Mouse (Mus musculus): Measurements from ENCODE around the gene Sec61b. TPM values are rescaled to one million over a fixed set of nuclear protein-coding genes. Genes with fewer than 3 reads are reported as not detected.

The Sec61b gene
- total RNA-seq, 4 experiments from 2014 or later = 45.6 to 56.3 (median 49.7) TPM

DNA sequence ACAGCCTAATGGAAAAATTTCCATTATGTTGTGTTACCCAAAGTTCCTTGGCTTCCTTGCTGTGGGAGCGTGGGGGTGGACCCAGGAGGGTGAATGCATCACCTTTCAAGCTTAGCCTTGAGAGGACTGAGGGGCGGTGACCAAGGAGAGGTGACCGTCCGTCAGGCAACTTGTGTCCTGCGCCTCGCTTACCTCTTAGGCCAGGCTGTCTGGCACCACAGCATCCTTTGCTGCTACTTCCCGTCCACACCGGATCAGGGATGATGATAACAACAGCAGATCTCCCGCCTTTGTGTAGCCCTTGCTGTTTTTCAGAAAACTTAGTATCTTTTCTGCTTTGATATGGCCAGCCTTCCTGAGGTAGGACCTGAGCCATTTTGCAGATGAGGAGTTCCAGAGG, 6.1 kb downstream of the Sec61b start:
- no peak for DNase-seq (ENCODE audit: low spot score in 2 of 2)

DNA sequence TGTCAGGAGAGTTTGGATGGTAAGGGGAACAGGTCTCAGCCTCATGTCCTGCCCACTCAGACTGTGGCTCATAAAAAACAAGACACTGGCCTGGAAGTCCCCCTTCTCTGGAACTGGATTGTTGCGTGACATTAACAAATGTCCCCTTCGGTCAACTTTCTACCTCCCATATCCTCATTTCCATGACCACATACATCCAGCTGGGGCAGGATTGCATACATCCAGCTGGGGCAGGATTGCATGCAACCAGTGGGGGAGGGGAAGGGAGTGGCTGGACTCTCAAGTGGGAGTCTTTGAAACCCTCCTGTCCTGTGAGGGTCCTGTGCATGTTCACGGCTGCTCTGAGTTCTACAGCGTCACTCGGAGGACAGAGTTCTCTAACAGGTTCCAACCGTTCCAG, 16.8 kb downstream of the Sec61b start:
- no peak for DNase-seq (ENCODE audit: low spot score in 2 of 2)

DNA sequence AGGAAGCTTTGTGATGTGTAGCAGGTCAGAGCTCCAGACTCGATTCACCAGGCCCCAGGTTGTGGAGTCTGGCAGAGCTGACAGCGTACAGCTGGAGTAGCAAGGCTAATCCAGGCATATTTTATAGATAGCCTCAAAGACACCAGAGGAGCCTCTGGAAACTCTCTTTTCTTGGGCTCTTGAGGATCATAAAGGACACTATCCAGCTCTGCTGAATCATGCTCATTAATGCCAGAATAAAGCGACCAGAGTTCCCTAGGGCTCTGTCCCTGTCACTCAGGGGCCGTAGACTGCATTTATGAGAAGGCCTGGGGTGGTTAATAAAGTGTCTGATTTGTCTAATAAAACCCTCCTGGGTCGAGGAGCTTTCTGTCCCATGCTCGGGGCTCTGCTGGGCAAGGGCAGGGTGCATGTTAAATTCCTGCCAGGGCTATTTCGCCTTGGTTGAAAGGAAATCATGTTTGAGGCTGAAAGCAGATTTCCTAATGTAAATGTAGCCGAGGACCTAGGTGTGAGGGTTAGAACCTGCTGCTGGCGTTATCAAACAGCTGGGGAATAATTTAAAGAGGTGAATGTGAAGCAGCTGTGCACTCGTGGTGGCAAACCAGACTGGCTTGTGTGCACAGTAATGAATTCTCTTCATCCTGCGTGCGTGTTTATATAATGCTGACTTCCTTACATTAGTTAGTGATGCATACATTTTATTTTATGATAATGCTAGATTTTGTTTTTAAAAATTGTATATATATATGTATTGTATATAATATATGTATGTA, 18.0 kb downstream of the Sec61b start:
- no peak for DNase-seq (ENCODE audit: low spot score in 2 of 2)

DNA sequence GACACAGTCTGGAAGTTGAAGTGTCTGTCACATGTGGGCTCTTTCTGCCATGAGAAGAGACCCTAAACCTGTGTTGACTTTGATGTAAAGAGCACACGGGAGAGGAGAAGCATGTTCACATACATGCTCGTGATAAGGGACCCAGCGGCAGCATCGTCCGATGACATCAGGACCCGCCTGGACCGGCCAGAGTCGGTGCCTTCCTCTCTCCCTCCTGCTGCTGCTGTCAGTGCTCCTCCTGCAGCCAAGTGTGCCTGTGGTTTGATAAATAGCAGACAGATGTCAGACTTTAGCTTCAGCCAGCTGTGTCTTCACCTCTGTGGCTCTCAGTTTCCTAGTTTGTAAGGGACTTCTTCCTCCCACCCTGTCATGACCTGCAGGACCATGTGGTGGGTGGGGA, 19.0 kb downstream of the Sec61b start:
- no peak for DNase-seq (ENCODE audit: low spot score in 2 of 2)

DNA sequence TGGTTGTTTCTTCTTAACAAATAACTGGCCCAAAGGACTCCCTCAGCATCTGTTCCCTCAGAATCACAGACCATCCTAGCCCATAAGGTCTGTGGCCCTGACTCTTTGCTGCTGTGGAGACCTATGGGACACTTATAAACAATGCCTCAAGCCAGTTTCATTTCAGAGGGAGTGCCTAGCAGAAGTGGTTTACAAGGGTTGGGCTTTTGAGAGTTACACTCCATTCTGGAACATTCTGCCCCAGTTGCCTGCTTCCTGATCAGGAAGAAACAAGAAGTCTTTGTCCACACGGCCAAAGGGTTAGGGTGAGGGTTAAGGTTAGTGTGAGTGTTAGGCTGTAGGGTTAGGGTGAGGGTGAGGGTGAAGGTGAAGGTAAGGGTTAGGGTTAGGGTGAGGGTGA, 19.7 kb downstream of the Sec61b start:
- DNase-seq (ENCODE audit: low spot score in 2 of 2) = no peak

DNA sequence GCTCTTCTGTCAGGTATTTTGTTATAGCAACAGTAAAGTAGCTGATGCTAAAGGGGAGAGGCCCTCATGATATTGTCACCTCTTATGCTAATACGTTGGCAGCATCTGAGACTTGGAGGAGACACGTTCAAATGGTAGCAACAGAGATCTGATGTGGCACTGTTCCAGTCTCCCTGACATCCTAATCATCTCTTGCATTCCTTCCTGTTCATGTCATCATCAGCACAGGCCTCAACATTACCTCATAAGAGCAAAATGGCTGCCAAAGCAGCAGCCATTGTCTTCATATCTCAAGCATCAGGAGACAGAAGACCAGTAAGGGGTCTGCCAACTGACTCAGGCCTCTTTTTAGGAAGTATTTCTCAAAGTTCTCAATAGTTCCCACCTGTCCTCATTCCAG, 20.2 kb downstream of the Sec61b start:
- no peak for DNase-seq (ENCODE audit: low spot score in 2 of 2)

DNA sequence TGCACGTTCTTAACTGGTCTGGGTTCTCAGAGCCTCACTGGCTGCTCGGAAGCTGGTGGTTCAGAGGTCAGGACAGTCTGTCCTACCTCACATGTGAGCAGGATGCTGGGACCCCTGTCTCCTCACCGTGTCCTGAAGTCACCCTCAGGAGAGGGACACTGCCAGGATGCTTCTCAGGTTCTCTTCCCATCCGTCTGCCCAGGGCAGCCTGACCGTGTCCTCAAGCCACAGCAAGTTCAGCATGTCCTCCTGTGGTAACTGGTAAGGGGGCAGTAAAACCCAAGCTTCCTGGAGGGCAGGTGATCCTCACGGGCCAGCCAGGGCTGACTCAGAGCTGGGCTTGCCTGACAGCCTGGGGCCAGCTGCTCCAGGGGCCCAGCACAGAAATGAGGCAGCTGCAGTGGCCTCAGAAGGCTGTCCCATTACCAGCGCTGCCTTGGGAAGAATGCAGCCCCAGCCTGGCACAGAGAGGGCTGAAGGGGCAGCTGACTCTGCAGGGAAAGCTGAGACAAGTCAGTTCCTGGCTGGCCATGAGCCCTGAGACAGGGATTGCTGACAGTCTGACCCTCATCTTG, 23.4 kb downstream of the Sec61b start:
- no peak for DNase-seq (ENCODE audit: low spot score in 2 of 2)

DNA sequence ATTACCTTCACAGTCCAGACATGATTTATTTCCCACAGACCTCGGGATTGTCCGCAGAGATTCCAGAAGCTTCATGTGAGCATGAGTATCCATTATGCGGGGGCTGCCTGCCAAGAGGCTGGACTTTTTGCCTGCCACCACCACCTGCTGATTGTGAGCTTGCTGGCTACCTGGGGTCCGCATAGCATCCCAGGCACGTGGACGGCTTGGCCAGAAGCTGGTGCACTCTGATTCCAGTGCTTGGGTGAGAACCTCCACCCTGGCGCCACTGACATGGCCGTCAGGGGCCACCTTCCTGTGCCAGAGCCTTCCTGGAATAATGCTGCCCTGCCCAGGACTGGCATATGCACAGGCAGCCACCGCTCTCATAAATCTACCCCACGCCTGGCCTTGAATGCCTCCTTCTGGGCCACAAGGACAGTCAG, 24.7 kb downstream of the Sec61b start:
- DNase-seq (ENCODE audit: low spot score in 2 of 2) = no peak

DNA sequence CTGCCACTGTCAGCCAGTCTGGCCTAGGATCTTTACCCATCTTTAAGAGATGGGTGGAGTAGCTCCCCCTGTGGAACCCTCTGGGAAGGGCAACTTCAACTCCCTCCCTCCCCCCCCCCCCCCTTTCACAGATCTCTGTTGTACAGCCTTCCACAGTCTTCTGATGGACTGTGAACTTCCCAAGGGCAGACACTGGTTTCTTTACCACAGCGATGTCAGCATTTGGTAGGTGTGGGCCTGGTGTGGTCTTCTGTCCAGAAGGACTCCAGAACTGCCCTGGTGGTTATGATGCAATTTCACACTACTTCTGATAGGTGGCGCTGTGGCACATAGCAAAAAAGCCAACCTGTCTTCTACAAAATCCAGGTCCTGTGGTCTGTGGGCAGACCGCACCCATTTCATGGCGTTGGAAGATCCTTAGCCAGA, 28.1 kb downstream of the Sec61b start:
- DNase-seq (ENCODE audit: low spot score in 2 of 2) = peak; percentile 17 to 41

DNA sequence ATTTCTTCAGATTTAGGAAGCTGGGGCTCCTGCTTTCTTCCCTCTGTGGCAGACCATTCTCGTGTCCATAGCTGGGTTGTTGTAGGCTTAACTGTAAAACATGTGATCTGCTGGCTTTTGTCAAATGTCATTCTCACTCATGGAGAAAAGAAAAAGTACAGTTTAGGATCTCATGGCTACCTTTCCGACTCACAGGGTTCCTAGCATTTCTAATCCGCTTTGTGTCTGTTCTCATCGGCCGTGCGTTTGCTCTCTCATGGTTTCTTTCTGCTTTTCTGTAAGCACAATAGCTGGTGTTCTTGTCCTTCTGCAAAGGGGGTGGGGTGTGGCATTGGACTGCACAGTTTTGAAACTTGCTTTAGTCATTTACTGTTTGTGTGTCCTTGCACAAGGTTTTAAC, 28.6 kb downstream of the Sec61b start:
- no peak for DNase-seq (ENCODE audit: low spot score in 2 of 2)

DNA sequence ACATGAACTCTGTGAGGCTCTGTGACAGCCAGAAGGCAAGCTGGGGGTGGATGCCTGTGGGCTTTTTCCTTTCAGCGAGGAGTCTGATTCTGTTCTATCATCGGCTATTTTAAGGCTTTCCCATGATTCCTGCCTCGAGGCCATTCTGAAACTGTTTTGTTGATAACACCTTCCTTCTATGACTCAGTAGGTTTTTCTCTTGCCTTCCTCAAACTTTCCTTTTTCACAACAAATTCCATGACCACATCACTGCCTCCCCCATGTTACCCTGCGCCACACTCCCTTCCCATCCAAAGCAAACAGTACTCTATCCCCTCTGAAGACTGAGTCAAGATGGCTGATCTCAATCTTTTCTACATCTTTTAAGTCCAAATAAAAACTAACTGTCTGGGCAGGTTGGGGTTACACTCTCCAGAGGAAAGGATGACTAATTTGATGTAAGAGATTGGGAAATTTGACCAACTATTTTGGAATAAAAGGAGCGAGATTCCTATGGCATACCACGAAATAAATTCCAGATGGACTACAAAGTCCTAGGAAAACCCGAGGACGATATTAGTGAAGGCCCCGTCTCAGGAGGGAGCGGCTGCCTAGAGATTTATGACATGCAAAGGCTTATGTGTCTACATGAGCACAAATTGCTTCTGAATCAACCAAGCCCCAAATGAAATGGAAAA, 30.5 kb downstream of the Sec61b start:
- no peak for DNase-seq (ENCODE audit: low spot score in 2 of 2)

DNA sequence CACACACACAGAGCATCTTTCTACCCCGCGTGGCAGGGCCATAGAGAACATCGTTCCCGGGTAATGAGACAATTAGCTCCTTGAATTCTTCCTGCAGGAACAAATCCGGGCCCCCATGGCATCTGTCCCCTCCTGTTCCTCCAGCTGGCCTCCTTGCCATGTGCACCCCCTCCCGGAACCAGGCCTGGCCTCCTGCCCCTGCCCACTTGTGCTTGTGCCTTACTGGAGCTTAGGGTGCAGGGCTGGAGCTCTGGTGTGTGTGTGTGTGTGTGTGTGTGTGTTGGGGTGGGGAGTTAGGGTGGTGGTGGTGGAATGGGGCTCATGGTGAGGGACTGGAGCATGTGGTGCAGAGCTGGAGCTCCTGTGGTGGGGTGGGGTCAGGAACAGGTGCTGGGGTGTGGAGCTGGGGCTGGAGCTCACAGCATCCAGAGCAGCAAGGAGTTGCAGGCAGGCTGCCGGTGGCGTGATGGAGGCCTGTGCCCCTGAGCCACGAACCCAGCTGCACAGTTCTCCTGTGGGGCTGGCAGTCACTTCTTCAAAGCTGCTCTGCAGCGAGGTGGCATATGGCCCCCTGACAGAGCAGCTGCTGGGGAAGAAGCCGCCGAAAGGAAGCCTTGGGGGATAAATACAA, 44.2 kb downstream of the Sec61b start:
- DNase-seq (ENCODE audit: low spot score in 2 of 2) = peak; percentile 57 to 59

DNA sequence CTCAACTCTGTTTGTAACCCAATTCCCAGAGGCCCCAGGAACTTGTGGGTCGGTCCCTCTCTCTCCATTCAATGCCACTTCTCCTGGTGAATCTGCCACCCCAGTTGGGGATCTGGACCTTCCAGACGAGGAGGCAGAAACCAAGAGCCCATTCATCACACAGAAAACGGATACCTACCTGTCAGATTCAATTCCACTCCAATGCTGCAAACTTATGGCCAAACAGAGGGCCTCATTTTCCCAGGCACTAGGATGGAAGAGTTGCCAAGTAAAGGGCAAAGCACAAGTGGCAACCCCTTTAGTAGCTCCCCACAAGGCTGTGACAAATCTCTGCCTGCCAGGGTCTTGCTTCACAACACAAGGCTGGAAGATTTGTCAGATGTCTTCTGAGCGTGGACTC, 45.6 kb downstream of the Sec61b start:
- no peak for DNase-seq (ENCODE audit: low spot score in 2 of 2)

DNA sequence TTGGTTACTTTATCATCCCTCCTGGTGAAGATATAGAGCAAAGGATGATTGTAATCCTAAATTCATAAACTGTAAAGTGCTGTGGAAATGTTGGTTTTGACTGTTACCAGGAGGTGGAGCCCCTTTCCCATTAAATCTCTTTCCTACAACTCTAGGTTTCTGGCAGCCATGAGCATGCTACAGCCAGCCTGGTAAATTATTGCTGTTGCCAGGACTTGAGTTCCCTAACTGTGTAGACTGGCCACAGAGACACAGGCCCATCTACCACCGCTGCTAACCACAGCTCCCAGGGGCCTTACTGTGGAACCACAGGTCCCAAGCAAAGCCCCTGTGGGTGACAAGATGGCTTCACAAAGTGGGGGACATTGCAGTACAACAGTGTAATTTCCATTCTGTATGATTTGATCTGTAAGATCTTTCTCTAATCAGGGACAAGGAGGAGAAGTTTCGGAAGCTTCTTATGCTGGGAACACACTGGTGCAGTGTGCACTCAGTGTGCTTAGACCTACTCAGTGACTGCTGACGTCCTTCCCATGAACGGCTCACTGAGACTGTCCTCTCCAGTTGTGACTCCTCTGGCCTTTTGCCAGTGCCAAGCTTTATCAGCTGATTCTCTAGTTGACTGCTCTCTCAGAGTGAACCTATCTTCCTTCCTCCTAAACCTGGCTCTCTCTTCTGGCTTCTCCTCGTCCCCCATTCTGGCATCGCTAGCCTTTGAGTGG, 47.6 kb downstream of the Sec61b start:
- DNase-seq (ENCODE audit: low spot score in 2 of 2) = peak in 1 of 2 experiments; percentile 39

DNA sequence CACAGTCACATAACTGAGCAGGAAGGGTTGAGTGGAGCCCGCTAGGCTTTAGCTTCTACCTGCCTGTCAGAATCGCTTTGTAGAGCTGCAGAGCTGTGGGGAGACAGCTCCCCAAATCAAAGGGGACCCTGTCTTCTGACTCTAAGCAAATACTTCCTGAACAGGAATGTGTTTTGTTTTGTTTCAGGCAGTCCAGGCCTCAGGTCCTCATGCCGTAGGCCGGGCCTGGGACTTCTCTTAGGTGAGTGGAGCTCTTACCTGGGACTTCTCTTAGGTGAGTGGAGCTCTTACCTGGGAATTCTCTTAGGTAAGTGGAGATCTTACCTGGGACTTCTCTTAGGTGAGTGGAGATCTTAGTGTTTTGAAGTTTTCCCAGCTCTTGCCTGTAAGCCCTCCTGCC, 55.4 kb downstream of the Sec61b start:
- no peak for DNase-seq (ENCODE audit: low spot score in 2 of 2)

Other genes starting within 250 kb of the Sec61b start
- 10 to 100 TPM; 18.2 to 54.5 (median 38.4) TPM for gene Tgfbr1, start 121.4 kb upstream of the Sec61b start, total RNA-seq (2022)
- gene Alg2, start 325 bp upstream of the Sec61b start, total RNA-seq (2022) = 100 to 1,000 TPM; 124 to 141 (median 133) TPM

All from layer of hippocampus, adult 8-10 months (tissue).